Mouse (Mus musculus) left cerebral cortex, postnatal 10 days (tissue): ENCODE measurements at regions not wholly inside any gene's neighbourhood (a gene's known extent, or its start where the extent isn't known, plus 50 kb on each side); places are given as distances from the start of the nearest gene placed in this dataset.
A peak's percentile ranks its signal among the peaks of the same experiment; 100 is the strongest.

Experiments
- DNase-seq, 2 experiments: peaks; one replicate each; pipeline ENCODE4 v3.0.0; 2021 to 2022; ENCODE audit warnings: low spot score in 2 of 2, mixed read lengths in 1 of 2; ENCODE audit errors: extremely low spot score in 1 of 2
- intact Hi-C: fragments of 180-260 bp; cut with DNase I; formaldehyde crosslinking; loops from one replicate; pipeline ENCODE4 v1.15.1; 2025

DNA sequence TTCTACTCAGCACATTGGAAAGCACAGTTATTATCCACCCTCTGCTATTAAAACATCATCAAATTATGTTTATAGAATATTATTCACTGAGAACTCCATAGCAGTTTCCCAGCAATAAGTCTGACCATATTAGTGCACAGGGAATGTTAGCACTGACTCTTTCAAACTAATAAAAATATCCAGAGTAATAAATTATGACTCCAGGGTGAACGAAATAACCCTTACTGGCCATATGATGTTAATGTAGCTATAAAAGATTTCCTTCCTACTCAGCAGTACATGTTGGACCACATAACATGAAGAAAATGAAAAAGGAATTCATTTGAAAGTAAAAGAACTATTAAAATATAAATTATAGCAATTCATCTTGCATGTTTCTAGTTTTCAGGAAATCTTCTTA is 693.0 kb upstream of the Adgrl3 start:
- intact Hi-C loops, result no loop called here
- DNase-seq, result no peak

DNA sequence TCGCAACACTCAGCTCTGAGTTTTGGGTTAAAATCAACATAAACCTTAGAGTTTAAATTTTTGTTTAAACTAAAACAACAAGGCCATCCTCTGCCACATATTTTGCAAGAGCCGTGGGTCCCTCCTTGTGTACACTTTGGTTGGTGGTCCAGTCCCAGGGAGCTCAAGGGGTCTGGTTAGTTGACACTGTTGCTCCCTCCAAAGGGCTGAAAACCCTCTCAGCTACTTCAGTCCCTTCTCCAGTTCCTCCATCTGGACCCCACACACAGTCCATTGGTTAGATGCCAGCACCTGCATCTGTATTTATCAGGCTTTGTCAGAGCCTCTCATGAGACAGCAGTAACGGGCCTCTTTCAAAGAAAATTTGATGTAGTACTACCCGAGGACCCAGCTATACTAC is 674.8 kb upstream of the Adgrl3 start:
- DNase-seq, result no peak
- intact Hi-C loops, result no loop called here

DNA sequence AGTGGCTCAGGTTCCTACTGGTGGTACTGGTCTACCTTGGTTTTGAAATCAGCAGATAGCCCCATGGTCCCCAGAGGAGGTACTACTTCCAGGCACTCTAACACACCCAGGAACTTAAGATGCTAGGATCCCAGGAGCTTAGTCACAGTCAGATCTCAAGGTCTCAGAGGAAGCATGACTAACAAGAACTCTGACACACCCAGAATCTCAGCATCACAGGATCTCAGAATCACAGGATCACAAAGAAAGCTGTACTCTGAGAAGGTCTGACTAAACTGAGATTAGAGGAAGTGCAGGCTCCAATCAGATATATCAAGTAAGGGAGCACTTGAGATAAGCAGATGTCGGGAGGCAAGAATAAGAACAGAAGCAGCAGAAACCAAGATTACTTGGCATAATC is 661.7 kb upstream of the Adgrl3 start:
- intact Hi-C loops, result no loop called here

DNA sequence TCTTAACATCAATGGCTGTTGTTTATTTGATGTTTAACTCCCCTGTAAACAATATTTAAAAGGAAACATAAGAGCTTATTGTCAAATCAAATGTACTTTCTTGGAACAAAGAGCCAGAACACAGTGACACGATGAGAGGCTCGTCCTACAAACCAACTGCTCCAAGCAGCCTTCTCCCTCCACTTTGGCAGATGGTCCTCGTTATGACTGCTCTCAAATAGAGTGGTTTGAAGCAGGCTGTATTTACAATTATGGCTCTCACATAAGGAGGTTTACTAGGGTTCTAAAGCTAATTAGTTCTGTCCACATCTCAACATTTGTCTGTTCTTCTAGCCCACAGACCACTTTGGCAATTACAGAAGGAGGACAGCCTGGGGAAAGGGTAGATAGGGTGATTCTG is 626.3 kb upstream of the Adgrl3 start:
- DNase-seq, result peak in 1 of 2 experiments; percentile 1

More for the DNA sequence above, 661.7 kb upstream of the Adgrl3 start:
- DNase-seq, result no peak

DNA sequence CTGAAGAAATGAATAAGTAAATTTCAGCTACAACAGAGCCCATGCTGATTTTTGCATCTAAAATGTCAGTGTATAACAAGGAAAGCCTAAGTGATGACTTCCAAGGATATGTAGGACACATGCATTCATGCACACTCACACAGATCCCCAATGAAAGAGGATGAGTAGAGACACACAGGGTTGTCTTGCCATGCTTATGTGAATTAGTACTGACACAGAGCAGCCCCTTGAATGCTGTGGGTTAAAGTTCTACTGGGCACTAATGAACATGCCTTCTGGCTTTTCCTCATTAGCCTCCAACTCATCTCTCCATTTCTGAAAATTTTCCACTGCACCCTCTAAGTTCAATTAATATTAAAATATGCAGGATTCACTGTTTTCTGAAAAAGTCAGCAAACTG is 617.3 kb upstream of the Adgrl3 start:
- DNase-seq, result no peak
- intact Hi-C loops, result no loop called here

More for the DNA sequence above, 626.3 kb upstream of the Adgrl3 start:
- intact Hi-C loops, result no loop called here

DNA sequence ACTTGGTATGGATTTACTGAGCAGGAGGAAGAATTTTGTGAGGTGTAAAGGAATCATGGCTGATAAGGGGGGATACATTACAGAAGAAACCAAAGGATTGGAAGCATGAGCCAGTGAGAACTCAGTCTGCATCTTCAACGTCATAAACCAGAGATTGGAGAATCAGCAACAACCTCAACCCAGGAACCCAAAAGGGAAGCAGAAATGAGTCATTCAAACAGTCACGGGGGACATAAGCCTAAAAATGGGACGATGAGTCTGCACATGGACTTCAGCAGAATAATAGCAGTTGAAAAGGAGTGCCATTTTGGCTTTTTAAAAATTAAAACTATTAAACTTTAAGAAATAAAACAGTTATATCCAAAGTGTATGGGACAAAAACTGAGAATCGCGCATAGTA is 603.8 kb upstream of the Adgrl3 start:
- no peak for DNase-seq
- intact Hi-C loops, result no loop called here
